Mouse (Mus musculus): ENCODE measurements around the gene Tmem256.

Tmem256 gene

GRCm38 (mm10) chr11:69883527-69884151 lies 45.3 kb downstream of the Tmem256 start:
- DNase-seq (ENCODE audit: low spot score) = no peak

GRCm38 (mm10) chr11:69884240-69884639 lies 45.9 kb downstream of the Tmem256 start:
- DNase-seq (ENCODE audit: low spot score) = no peak

- DNase-seq (ENCODE audit: low spot score) = no peak
Observed at GRCm38 (mm10) chr11:69884663-69885062, 46.3 kb downstream of the Tmem256 start.

- DNase-seq (ENCODE audit: low spot score) = no peak
Observed at GRCm38 (mm10) chr11:69886907-69887635, 48.8 kb downstream of the Tmem256 start.
